Mouse (Mus musculus) lung, adult 2 months (tissue): ENCODE data around the gene Drc1. TPM values are rescaled to one million over a fixed set of nuclear protein-coding genes. Genes with fewer than 3 reads are reported as not detected.

ENCODE experiments used
- DNase-seq: peaks from one replicate; pipeline ENCODE4 v3.0.0; 2022
- H3K4me1 ChIP-seq: fragments of 200-500 bp; 2 replicates; pipeline ENCODE4 v1.6.1; 2011; ENCODE audit warnings: low read length; ENCODE audit not compliant: control insufficient read depth, insufficient read depth
- H3K4me3 ChIP-seq: fragments of 200-500 bp; replicated peaks from 2 replicates; pipeline ENCODE3; 2011; ENCODE audit warnings: low read depth, mild to moderate bottlenecking, control low read depth, low read length; ENCODE audit errors: extremely low read depth
- CTCF ChIP-seq: fragments of 200-500 bp; IDR thresholded peaks from 2 replicates; pipeline ENCODE4 v1.5.1; 2011; ENCODE audit warnings: mild to moderate bottlenecking, low read length, control low read depth; ENCODE audit not compliant: insufficient read depth
- POLR2A ChIP-seq: fragments of 200-500 bp; IDR thresholded peaks from 2 replicates; pipeline ENCODE4 v1.6.1; 2011; ENCODE audit warnings: low read depth, mild to moderate bottlenecking, control low read depth, low read length, borderline replicate concordance; ENCODE audit errors: extremely low read depth
- WGBS: fragments of 180-500 bp; shearing (Covaris S2); methylation state at CpG from one replicate; pipeline ENCODE4 v1.1.7; 2018; 5-methylcytosine and 5-hydroxymethylcytosine counted together
- polyA plus RNA-seq: library from polyadenylated mRNA; depleted of rRNA; stranded (reverse); fragments of >200 nt; gene quantifications from 2 replicates; pipeline ENCODE4 v1.2.3, GENCODE M21; 2012; rRNA removed

The Drc1 gene
- polyA plus RNA-seq = 1.3 and 3.1 TPM in 2 replicates

DNA sequence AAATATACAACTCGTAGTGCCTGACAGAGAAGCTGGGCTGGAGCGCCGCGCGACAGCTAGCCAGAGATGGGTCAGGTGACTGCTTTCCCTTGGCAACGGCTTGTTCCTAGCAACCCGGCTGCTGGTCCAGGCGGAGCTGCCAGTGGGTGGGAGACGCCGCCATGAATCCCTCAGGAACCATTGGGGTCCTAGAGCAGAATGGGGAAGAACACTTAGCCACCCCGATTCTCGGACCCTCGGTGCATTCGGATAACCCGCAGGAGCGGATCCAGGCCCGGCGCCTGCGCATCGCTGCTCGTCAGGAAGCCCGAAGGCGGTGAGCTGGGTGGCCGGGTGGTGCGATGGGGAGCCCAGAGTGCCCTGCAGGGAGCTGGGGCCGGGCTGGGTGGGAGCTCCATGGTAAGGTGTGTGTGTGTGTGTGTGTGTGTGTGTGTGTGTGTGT is at the start of gene Drc1:
TSS of gene Drc1 (plus strand) at position 98 of the 442 bp plus-strand sequence.
- 5% methylated on average over 26 of the region's 26 CpGs for WGBS
- H3K4me3 ChIP-seq = peak within 1 kb of the TSS; percentile 28
- H3K4me1 ChIP-seq = no peaks in the 10 kb centered on the region
- no peak for DNase-seq
- TF ChIP-seq CTCF = no peak
- TF ChIP-seq POLR2A = no peak

GRCm38 (mm10) chr5:30231891-30232270 is 49.3 kb upstream of the Drc1 start:
- peak overlapping the region; percentile 75 for H3K4me3 ChIP-seq
- peaks cover 4% of the 10 kb centered on the region for H3K4me1 ChIP-seq
- WGBS = 27% methylated on average over 16 of the region's 16 CpGs
- TF ChIP-seq POLR2A (no peak), CTCF (no peak)
- DNase-seq = no peak

GRCm38 (mm10) chr5:30232271-30232971 is 48.8 kb upstream of the Drc1 start, which contains the start of gene Selenoi:
Selenoi (plus strand) TSS chr5:30232581.
- peak within 1 kb of the TSS; percentile 92 for H3K4me3 ChIP-seq
- peak; percentile 99 for DNase-seq
- H3K4me1 ChIP-seq = peaks cover 4% of the 10 kb centered on the region
- TF ChIP-seq CTCF = no peak
- peak; percentile 90; the same call in 1 of the 2 replicates for TF ChIP-seq POLR2A
- WGBS = 4% methylated on average over 71 of the region's 71 CpGs

- no peak for TF ChIP-seq POLR2A
- no peak for TF ChIP-seq CTCF
- WGBS = 4% methylated on average over 15 of the region's 15 CpGs
- H3K4me3 ChIP-seq = peak overlapping the region; percentile 92
- DNase-seq = no peak
- H3K4me1 ChIP-seq = peaks cover 4% of the 10 kb centered on the region
Measured at GRCm38 (mm10) chr5:30233042-30233441, 48.1 kb upstream of the Drc1 start.

DNA sequence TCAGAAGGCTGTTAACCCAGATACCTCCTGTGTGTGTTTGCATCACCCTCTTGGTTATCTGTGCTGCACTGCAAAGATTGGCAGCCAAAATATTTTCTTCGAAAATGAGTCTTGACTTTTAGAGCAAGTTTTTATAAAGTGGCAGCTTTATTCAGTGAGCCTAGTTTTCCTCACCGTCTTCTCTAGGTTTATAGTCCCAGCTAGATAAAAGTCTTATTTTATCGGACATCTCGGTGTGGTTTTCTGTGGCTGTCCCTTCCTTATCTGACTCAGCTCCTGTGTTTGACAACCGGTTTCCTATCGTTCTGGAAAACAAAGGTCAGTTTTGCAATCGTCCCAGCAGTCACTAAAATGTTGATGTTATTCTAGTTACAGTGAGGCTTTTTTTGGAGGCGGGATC is 47.2 kb upstream of the Drc1 start:
- TF ChIP-seq CTCF (no peak), POLR2A (no peak)
- no peak for DNase-seq
- H3K4me3 ChIP-seq = no peak overlapping the region
- H3K4me1 ChIP-seq = peaks cover 4% of the 10 kb centered on the region
- 21% methylated on average over 8 of the region's 8 CpGs for WGBS

DNA sequence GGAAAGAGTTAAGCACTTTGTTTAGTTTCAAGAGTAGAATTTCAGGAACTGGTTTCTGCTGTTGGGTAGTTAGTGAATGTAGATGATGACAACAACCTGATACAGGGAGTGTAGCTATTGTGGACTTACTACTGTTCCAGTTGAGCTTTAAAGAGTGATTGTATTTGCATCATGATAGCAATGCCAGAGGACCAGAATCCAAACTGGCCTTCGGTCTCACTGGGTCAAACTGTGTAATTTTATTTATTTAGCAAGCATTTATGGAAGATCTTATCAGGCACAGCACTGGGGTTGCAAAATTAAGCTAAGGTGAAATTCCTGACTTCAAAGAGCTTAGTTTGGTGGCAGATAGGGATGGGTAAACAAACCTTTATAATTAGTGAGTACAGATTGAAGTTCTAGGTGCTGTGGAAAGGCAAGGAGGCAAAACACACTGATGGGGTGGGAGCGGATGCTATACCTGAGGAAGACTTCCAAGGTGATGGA is 45.5 kb upstream of the Drc1 start:
- no peak for DNase-seq
- WGBS = 77% methylated on average over 2 of the region's 2 CpGs
- Histone ChIP-seq H3K4me1 (peaks cover 4% of the 10 kb centered on the region), H3K4me3 (no peak overlapping the region)
- TF ChIP-seq CTCF (no peak), POLR2A (no peak)

GRCm38 (mm10) chr5:30238533-30238932 is 42.7 kb upstream of the Drc1 start:
- 86% methylated on average over 5 of the region's 5 CpGs for WGBS
- no peak for TF ChIP-seq CTCF
- TF ChIP-seq POLR2A = no peak
- DNase-seq = no peak
- Histone ChIP-seq H3K4me1 (peaks cover 5% of the 10 kb centered on the region), H3K4me3 (no peak overlapping the region)

- Histone ChIP-seq H3K4me1 (peaks cover 8% of the 10 kb centered on the region), H3K4me3 (no peak overlapping the region)
- TF ChIP-seq POLR2A (no peak), CTCF (no peak)
- WGBS = 65% methylated on average over 7 of the region's 7 CpGs
- no peak for DNase-seq
Measured at GRCm38 (mm10) chr5:30240552-30240951, 40.6 kb upstream of the Drc1 start.

DNA sequence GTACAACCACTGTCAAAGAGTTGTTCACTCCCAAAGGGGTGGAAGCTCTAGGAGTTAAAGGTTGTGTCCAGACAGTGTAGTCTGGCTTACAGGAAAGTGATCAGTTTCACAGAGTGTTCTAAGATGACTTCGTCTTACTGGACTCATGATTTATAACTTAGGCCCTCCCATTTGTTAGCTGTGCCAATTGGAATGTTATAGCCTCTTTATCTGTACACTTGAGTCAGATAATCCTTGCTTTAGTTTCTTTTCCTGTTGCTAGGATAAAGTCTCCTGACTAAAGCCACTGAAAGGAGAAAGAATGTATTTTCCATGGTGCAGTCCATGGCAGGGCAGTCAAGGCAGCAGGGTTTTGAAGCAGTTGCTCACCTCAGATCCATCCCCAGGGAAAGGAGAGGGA is 38.8 kb upstream of the Drc1 start:
- Histone ChIP-seq H3K4me3 (no peak overlapping the region), H3K4me1 (peaks cover 12% of the 10 kb centered on the region)
- no peak for DNase-seq
- 21% methylated on average over 1 of the region's 1 CpGs for WGBS
- no peak for TF ChIP-seq POLR2A
- TF ChIP-seq CTCF = no peak

GRCm38 (mm10) chr5:30243741-30244140 is 37.4 kb upstream of the Drc1 start:
- Histone ChIP-seq H3K4me3 (no peak overlapping the region), H3K4me1 (peaks cover 12% of the 10 kb centered on the region)
- peak; percentile 48 for TF ChIP-seq CTCF
- no peak for TF ChIP-seq POLR2A
- WGBS = 47% methylated on average over 9 of the region's 9 CpGs
- no peak for DNase-seq
